Comparison of ENCODE assay signal across 15 mouse cellular contexts in genomic region chr7:30493401-30493931, GRCm38 (mm10). TPM values are rescaled to one million over a fixed set of nuclear protein-coding genes. Genes with fewer than 3 reads are reported as not detected.
A peak's percentile ranks its signal among the peaks of the same experiment; 100 is the strongest.
DNase-seq lines count a peak whose midpoint lies in the region; ATAC-seq lines count a peak whose summit lies in the region.
"Had no signal": no experiment of that assay in that cellular context is flagged by ENCODE, and none has a peak within 500 bp of the region (broad histone marks: within the 10 kb centered on the region; RNA-seq: fewer than 3 reads in every experiment).

TSS of gene Prodh2 (plus strand) at chr7:30493622.

- H3K36me3 ChIP-seq in intestine, embryonic 16.5 days (ENCODE audit: control insufficient read depth, insufficient read depth, low read length): no peaks in the 10 kb centered on the region
- H3K36me3 ChIP-seq in liver, embryonic 16.5 days (ENCODE audit: control insufficient read depth, insufficient read depth): no peaks in the 10 kb centered on the region
- no peaks in the 10 kb centered on the region for H3K36me3 ChIP-seq in neural tube, embryonic 15.5 days
- H3K36me3 ChIP-seq: heart, embryonic 12.5 days; hindbrain, embryonic 10.5 days; limb, embryonic 13.5 days had no signal

- H3K27me3 ChIP-seq in intestine, embryonic 16.5 days (replicated peaks; ENCODE audit: control insufficient read depth, insufficient read depth, low read length): no peaks in the 10 kb centered on the region
- no peaks in the 10 kb centered on the region for H3K27me3 ChIP-seq in liver, embryonic 16.5 days (ENCODE audit: control insufficient read depth, insufficient read depth, low read depth, low read length)
- no peaks in the 10 kb centered on the region; the same call in 1 of the 2 replicates for H3K27me3 ChIP-seq in neural tube, embryonic 15.5 days (replicated peaks)

- no peak for DNase-seq in adrenal gland, postnatal 4 days (ENCODE audit: low spot score in 2 of 2)
- DNase-seq in adrenal gland, postnatal 25 days: no peak
- DNase-seq in kidney, postnatal 14 days: peak; percentile 81
- DNase-seq in spleen, postnatal 14 days (ENCODE audit: low spot score in 2 of 2): no peak
- DNase-seq in lung, postnatal 25 days (ENCODE audit: low spot score): no peak

- no peak within 1 kb of the TSS for H3K27ac ChIP-seq in intestine, embryonic 16.5 days (ENCODE audit: low read length)
- H3K27ac ChIP-seq in liver, embryonic 16.5 days (ENCODE audit: low read length): peak within 1 kb of the TSS; percentile 74
- H3K27ac ChIP-seq in neural tube, embryonic 15.5 days (replicated peaks): no peak within 1 kb of the TSS
- H3K27ac ChIP-seq: forebrain, embryonic 13.5 days; hindbrain, embryonic 10.5 days; limb, embryonic 13.5 days had no signal

- peaks cover 3% of the 10 kb centered on the region; the same call in 1 of the 2 replicates for H3K4me1 ChIP-seq in intestine, embryonic 16.5 days (ENCODE audit: control insufficient read depth, insufficient read depth, low read length)
- no peaks in the 10 kb centered on the region for H3K4me1 ChIP-seq in liver, embryonic 16.5 days (ENCODE audit: control insufficient read depth, low read depth, low read length)
- no peaks in the 10 kb centered on the region for H3K4me1 ChIP-seq in neural tube, embryonic 15.5 days
- H3K4me1 ChIP-seq: forebrain, embryonic 13.5 days; heart, embryonic 12.5 days; limb, embryonic 13.5 days had no signal

- ATAC-seq in intestine, embryonic 16.5 days: peak; percentile 85
- peak; percentile 85 for ATAC-seq in liver, embryonic 16.5 days (ENCODE audit: low read depth)
- no peak for ATAC-seq in neural tube, embryonic 15.5 days (ENCODE audit: low FRiP score)

- H3K9ac ChIP-seq in intestine, embryonic 16.5 days (ENCODE audit: low read depth, low read length): peak within 1 kb of the TSS; percentile 30; the same call in 1 of the 2 replicates
- H3K9ac ChIP-seq in liver, embryonic 16.5 days (ENCODE audit: low read depth, low read length): peak within 1 kb of the TSS; percentile 51; the same call in 1 of the 2 replicates
- no peak within 1 kb of the TSS for H3K9ac ChIP-seq in neural tube, embryonic 15.5 days (replicated peaks)
- H3K9ac ChIP-seq: forebrain, embryonic 13.5 days; heart, embryonic 12.5 days; limb, embryonic 13.5 days had no signal

- peak within 1 kb of the TSS; percentile 27 for H3K4me2 ChIP-seq in intestine, embryonic 16.5 days (ENCODE audit: low read depth, low read length)
- H3K4me2 ChIP-seq in liver, embryonic 16.5 days (ENCODE audit: low read depth, low read length): no peak within 1 kb of the TSS; the same call in none of the 2 replicates
- no peak within 1 kb of the TSS for H3K4me2 ChIP-seq in neural tube, embryonic 15.5 days
- H3K4me2 ChIP-seq: forebrain, embryonic 13.5 days; heart, embryonic 12.5 days; limb, embryonic 13.5 days had no signal

- H3K4me3 ChIP-seq in intestine, embryonic 16.5 days (ENCODE audit: low read length): peak within 1 kb of the TSS; percentile 28
- peak within 1 kb of the TSS; percentile 55 for H3K4me3 ChIP-seq in liver, embryonic 16.5 days (ENCODE audit: low read depth, low read length)
- H3K4me3 ChIP-seq in neural tube, embryonic 15.5 days (replicated peaks): no peak within 1 kb of the TSS
- H3K4me3 ChIP-seq: forebrain, embryonic 13.5 days; heart, embryonic 12.5 days; hindbrain, embryonic 10.5 days; limb, embryonic 13.5 days had no signal

- H3K9me3 ChIP-seq in intestine, embryonic 16.5 days (ENCODE audit: control insufficient read depth, low read length): no peaks in the 10 kb centered on the region
- H3K9me3 ChIP-seq in liver, embryonic 16.5 days (replicated peaks; ENCODE audit: control insufficient read depth, low read length): no peaks in the 10 kb centered on the region
- no peaks in the 10 kb centered on the region for H3K9me3 ChIP-seq in neural tube, embryonic 15.5 days (replicated peaks)
- H3K9me3 ChIP-seq: forebrain, embryonic 13.5 days; heart, embryonic 12.5 days; hindbrain, embryonic 10.5 days; limb, embryonic 13.5 days had no signal

- 35% methylated on average over 11 of the region's 11 CpGs for WGBS in intestine, embryonic 16.5 days
- 49% methylated on average over 11 of the region's 11 CpGs for WGBS in liver, embryonic 16.5 days (ENCODE audit: insufficient replicate concordance)
- 41% methylated on average over 11 of the region's 11 CpGs for WGBS in neural tube, embryonic 15.5 days

RNA-seq across cellular contexts. Expression of gene Prodh2, which starts in this region (rescaled TPM):
- 10 to 100 TPM; 11.6 to 24.9 TPM for total RNA-seq in adrenal gland, postnatal 4 days (2021)
- total RNA-seq in adrenal gland, postnatal 25 days (2021): 1.6 TPM in 1 of 2 replicates, not detected in the other
- 9.9 and 13.0 TPM in 2 replicates for polyA plus RNA-seq in intestine, embryonic 16.5 days (2015; fragmentation: Nextera tagmentation; extraction: Ambion mirVana)
- polyA plus RNA-seq in liver, embryonic 16.5 days (2015; fragmentation: Nextera tagmentation; extraction: Ambion mirVana): 79.3 and 85.2 TPM in 2 replicates
- 0.42 TPM in 1 of 2 replicates, not detected in the other for polyA plus RNA-seq in neural tube, embryonic 15.5 days (2015; fragmentation: Nextera tagmentation; extraction: Ambion mirVana)
- total RNA-seq: gastrocnemius, adult 18-20 months; layer of hippocampus, postnatal 25 days; monocyte, adult 5-6 weeks had no signal
- polyA plus RNA-seq: hindbrain, embryonic 10.5 days; limb, embryonic 13.5 days had no signal
